Mouse (Mus musculus) cerebellum, adult 2 months (tissue): ENCODE results near the gene 2410004P03Rik.

ENCODE experiments used
- CTCF ChIP-seq: fragments of 200-500 bp; IDR thresholded peaks from 2 replicates; pipeline ENCODE4 v1.5.1; 2011; ENCODE audit warnings: low read depth, mild to moderate bottlenecking, control low read depth, low read length, moderate library complexity, borderline replicate concordance; ENCODE audit not compliant: insufficient read depth
- POLR2A ChIP-seq: fragments of 200-500 bp; IDR thresholded peaks from 2 replicates; pipeline ENCODE4 v1.6.1; 2011; ENCODE audit warnings: low read length, control low read depth, borderline replicate concordance; ENCODE audit not compliant: insufficient read depth

GRCm38 (mm10) chr12:16996281-16996680 is 15.2 kb downstream of the 2410004P03Rik start:
- no peak for TF ChIP-seq POLR2A
- TF ChIP-seq CTCF: no peak
